Mouse (Mus musculus) liver, postnatal 0 days (tissue): ENCODE measurements around the gene Lmo2. TPM values are rescaled to one million over a fixed set of nuclear protein-coding genes. Genes with fewer than 3 reads are reported as not detected.

ENCODE experiments used
- ATAC-seq: fragments of 200-750 bp; cut with Nextera tagmentation; 2 replicates; pipeline ENCODE4 v1.8.0; 2017; ENCODE audit warnings: mild to moderate bottlenecking, moderate library complexity
- DNase-seq: peaks from one replicate; pipeline ENCODE4 v3.0.0-alpha.2; 2016
- H3K27ac ChIP-seq: fragments of 300-500 bp; sonication (generic); 2 replicates; pipeline ENCODE4 v1.5.1; 2014; ENCODE audit warnings: antibody characterized with exemption, moderate library complexity, mild to moderate bottlenecking, low read depth
- H3K27me3 ChIP-seq: fragments of 300-500 bp; sonication (generic); 2 replicates; pipeline ENCODE4 v1.6.1; 2014; ENCODE audit warnings: low read length, control low read depth, mixed read lengths; ENCODE audit not compliant: insufficient read depth
- H3K36me3 ChIP-seq: fragments of 300-500 bp; sonication (generic); replicated peaks from 2 replicates; pipeline ENCODE4 v1.6.1; 2014; ENCODE audit warnings: mild to moderate bottlenecking, control low read depth, low read length, moderate library complexity, mixed read lengths; ENCODE audit not compliant: insufficient read depth
- H3K4me1 ChIP-seq: fragments of 300-500 bp; sonication (generic); 2 replicates; pipeline ENCODE4 v1.6.1; 2014; ENCODE audit warnings: antibody characterized with exemption, mild to moderate bottlenecking, control low read depth; ENCODE audit not compliant: insufficient read depth
- H3K4me2 ChIP-seq: fragments of 300-500 bp; sonication (generic); 2 replicates; pipeline ENCODE4 v1.6.1; 2014; ENCODE audit warnings: low read depth, mild to moderate bottlenecking, low read length, moderate library complexity, mixed read lengths
- H3K4me3 ChIP-seq: fragments of 300-500 bp; sonication (generic); 2 replicates; pipeline ENCODE4 v1.5.1; 2014; ENCODE audit warnings: low read depth, low read length
- H3K9ac ChIP-seq: fragments of 300-500 bp; sonication (generic); replicated peaks from 2 replicates; pipeline ENCODE4 v1.6.1; 2014; ENCODE audit warnings: mild to moderate bottlenecking, moderate library complexity
- H3K9me3 ChIP-seq: fragments of 300-500 bp; sonication (generic); 2 replicates; pipeline ENCODE4 v1.6.1; 2016; ENCODE audit warnings: mild to moderate bottlenecking, control low read depth, low read length, mixed read lengths
- CTCF ChIP-seq: sonication (generic); IDR thresholded peaks from 2 replicates; pipeline ENCODE4 v1.5.1; 2016; ENCODE audit warnings: antibody characterized with exemption, low read depth
- EP300 ChIP-seq: IDR thresholded peaks from 2 replicates; pipeline ENCODE4 v1.6.1; 2016; ENCODE audit warnings: antibody characterized with exemption, low read depth, mild to moderate bottlenecking
- WGBS: fragments of 180-500 bp; shearing (Covaris S2); extraction: QIAGEN DNeasy Blood & Tissue Kit; methylation state at CpG from one replicate; pipeline ENCODE4 v1.1.7; 2014; ENCODE audit not compliant: insufficient replicate concordance; 5-methylcytosine and 5-hydroxymethylcytosine counted together
- polyA plus RNA-seq: library from polyadenylated mRNA; unstranded; fragments of >200 nt; fragmentation: Nextera tagmentation; extraction: Ambion mirVana; gene quantifications from 2 replicates; pipeline ENCODE4 v1.2.1, GENCODE M21; 2015

Lmo2 gene
- polyA plus RNA-seq, 1 experiment from 2014 or later, result 58.8 TPM

DNA sequence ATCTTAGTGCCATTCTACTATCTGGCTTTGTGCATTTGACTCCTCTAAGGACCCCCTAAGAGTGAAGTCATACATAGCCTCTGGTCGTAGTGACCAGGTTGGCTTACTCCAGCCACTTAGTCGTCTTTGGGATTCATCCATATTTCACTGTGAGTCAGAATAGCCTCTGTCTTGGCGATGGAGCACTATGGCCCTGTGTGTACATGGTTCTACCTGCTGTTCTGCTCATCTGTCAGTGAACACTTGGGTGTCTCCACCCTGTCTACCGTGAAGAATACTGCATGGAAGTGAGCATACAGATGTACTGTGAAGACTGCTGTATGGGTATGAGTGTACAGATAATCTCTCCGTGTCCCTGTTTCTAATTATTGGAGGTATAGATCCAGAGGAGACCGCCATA is 1.8 kb downstream of the Lmo2 start:
- Histone ChIP-seq H3K27ac (peak overlapping the region; percentile 94), H3K4me2 (peak overlapping the region; percentile 67), H3K9me3 (no peaks in the 10 kb centered on the region), H3K36me3 (peaks cover 8% of the 10 kb centered on the region; the same call in 1 of the 2 replicates), H3K4me1 (peaks cover 28% of the 10 kb centered on the region), H3K4me3 (peak overlapping the region; percentile 53), H3K27me3 (no peaks in the 10 kb centered on the region), H3K9ac (peak overlapping the region; percentile 75)
- WGBS, result 71% methylated on average over 6 of the region's 6 CpGs
- ATAC-seq (peak; percentile 30), DNase-seq (no peak)
- TF ChIP-seq CTCF (no peak), EP300 (no peak)

DNA sequence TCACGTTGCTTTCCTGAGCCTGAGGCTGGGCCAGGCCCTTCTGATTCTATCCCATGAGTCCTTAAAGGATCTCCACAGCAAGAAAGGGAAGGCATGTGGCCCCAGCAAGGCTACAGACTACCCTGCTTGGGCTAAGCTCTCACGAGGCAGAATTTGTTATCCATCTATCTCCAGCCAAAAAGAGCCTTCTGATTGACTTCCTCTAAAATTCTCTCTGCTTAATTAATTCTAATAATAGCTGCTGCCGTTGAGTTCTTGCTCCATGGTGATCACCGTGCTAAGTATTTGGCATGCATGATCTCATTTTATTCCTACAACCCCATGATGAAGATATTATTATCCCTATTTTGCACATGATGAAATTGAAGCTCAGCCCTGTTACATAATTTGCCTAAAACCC is 4.6 kb downstream of the Lmo2 start:
- 36% methylated on average over 4 of the region's 4 CpGs for WGBS
- TF ChIP-seq EP300 (no peak), CTCF (no peak)
- Histone ChIP-seq H3K4me2 (peak overlapping the region; percentile 67), H3K27me3 (no peaks in the 10 kb centered on the region), H3K4me3 (peak overlapping the region; percentile 53; the same call in 1 of the 2 replicates), H3K27ac (peak overlapping the region; percentile 94), H3K9ac (peak overlapping the region; percentile 75), H3K36me3 (peaks cover 8% of the 10 kb centered on the region; the same call in 1 of the 2 replicates), H3K4me1 (peaks cover 22% of the 10 kb centered on the region), H3K9me3 (no peaks in the 10 kb centered on the region)
- DNase-seq (no peak), ATAC-seq (no peak)

DNA sequence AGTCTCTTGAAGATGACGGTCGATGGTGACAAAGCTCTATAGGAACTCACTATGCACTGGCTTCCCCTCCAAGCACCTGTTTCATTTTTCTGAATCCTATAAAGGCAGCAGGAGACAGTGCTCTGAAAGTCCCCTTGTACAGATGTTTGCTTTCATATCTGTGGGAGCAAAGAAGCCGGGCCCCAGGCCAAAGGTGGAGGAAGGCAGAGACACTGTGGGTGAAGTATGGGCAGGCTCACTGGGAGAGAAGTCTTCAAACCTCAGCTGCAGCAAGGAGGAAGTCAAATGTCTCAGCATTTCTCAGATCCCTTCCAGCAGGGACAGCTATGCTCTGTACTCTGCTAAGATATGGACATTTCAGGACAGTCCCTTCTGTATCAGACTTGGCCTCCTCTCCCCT is 7.6 kb downstream of the Lmo2 start:
- H3K4me2 ChIP-seq, result no peak overlapping the region
- DNase-seq (no peak), ATAC-seq (no peak)
- no peak for TF ChIP-seq EP300
- TF ChIP-seq CTCF, result no peak
- 60% methylated on average over 3 of the region's 3 CpGs for WGBS
- H3K36me3 ChIP-seq, result peaks cover 8% of the 10 kb centered on the region; the same call in 1 of the 2 replicates
- H3K27ac ChIP-seq, result peak overlapping the region; percentile 5; the same call in 1 of the 2 replicates
- H3K27me3 ChIP-seq, result no peaks in the 10 kb centered on the region
- H3K9me3 ChIP-seq, result no peaks in the 10 kb centered on the region
- H3K9ac ChIP-seq, result no peak overlapping the region
- H3K4me3 ChIP-seq, result no peak overlapping the region
- peaks cover 20% of the 10 kb centered on the region for H3K4me1 ChIP-seq

DNA sequence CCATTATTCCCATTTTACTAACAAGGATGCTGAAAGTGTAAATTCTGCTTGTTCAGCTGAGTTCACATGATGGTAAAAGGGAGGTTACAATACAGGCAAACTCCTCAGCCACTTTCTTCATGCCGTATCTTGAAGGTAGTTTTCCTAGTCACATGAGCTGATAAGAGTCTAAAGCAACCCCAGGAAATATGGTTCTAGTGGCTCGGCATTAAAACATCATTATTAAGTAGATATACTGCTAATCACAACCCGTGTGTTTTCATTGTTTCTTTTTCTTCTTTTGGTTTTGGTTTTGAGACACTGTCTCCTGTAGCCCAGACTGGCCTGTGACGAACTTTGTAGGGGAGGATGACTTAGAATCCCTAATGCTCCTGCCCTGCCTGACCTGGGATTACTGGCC is 10.4 kb downstream of the Lmo2 start:
- ATAC-seq, result no peak
- WGBS, result 40% methylated on average over 4 of the region's 4 CpGs
- no peak for DNase-seq
- H3K9me3 ChIP-seq, result no peaks in the 10 kb centered on the region
- H3K27ac ChIP-seq, result peak overlapping the region; percentile 69; the same call in 1 of the 2 replicates
- no peaks in the 10 kb centered on the region for H3K27me3 ChIP-seq
- peaks cover 20% of the 10 kb centered on the region; the same call in 1 of the 2 replicates for H3K4me1 ChIP-seq
- TF ChIP-seq EP300 (no peak), CTCF (no peak)
- 0 out of 2 replicates have a peak overlapping the region, but pooled peaks have one; percentile 26 for H3K9ac ChIP-seq
- H3K4me2 ChIP-seq, result peak overlapping the region; percentile 78
- H3K36me3 ChIP-seq, result peaks cover 11% of the 10 kb centered on the region
- H3K4me3 ChIP-seq, result peak overlapping the region; percentile 74

DNA sequence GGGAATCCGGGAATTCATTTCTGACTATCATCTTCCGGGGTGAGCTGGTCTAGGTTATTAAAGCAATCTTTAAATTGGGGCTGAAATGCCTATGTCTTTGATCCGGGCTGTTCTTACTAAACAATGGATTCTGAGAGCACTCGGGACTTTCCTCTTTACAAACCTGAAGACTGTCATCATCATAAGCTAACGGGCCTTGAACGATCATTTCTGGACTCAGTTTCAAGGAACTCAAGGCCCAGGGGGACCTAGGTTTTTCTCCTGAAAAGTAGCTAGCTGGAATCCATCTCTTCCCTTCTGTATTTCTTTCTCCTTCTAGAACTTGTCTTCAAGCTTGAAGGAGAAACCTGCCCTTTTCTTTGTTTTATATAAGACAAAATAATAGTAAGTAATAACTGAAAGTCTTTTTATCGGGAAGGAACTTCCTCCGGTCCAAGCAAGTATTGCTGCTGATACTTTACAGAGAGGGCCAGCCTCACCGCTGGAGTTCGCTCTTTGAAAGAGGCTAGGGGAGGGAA is 11.2 kb downstream of the Lmo2 start:
- Histone ChIP-seq H3K4me3 (peak overlapping the region; percentile 74), H3K9ac (peak overlapping the region; percentile 87), H3K27ac (peak overlapping the region; percentile 87), H3K27me3 (no peaks in the 10 kb centered on the region), H3K36me3 (peaks cover 15% of the 10 kb centered on the region), H3K4me2 (peak overlapping the region; percentile 78), H3K9me3 (no peaks in the 10 kb centered on the region), H3K4me1 (peaks cover 19% of the 10 kb centered on the region; the same call in 1 of the 2 replicates)
- no peak for DNase-seq
- WGBS, result 16% methylated on average over 10 of the region's 10 CpGs
- TF ChIP-seq CTCF (no peak), EP300 (no peak)
- ATAC-seq, result no peak

DNA sequence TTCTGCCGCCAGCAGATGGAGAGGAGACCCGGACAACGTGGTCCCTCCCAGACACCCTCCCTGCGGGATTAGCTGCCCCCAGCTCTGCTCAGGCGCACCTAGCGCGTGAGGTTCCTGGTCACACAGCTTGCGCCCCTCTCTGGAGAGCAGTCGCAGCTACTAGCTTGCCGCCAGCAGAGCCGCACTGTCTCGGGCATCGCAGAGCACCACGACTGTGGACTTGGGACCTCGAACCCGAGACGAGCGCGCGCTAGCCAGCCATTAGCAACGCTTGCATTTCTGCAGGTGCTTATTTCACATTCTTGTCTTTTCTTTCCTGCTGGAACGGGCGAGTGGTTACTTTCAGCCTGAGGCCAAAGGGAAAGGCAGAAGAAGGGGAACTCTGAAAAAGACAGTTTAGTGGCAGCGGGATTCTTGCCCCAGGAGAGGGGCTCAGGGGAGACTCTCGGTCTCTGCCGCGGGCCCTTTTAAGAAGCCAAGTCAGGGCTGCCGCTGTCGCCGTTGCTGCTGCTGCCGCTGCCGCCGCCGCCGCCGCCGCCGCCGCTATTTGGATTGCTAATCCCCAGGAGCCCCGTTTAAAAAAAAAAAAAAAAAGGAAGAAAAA is 11.8 kb downstream of the Lmo2 start:
- peaks cover 18% of the 10 kb centered on the region for H3K36me3 ChIP-seq

More for the DNA sequence above, 11.8 kb downstream of the Lmo2 start:
- peak overlapping the region; percentile 78 for H3K4me2 ChIP-seq
- peak overlapping the region; percentile 87 for H3K27ac ChIP-seq
- peak overlapping the region; percentile 87 for H3K9ac ChIP-seq
- H3K27me3 ChIP-seq, result no peaks in the 10 kb centered on the region
- no peak for TF ChIP-seq EP300
- TF ChIP-seq CTCF, result peak; percentile 71
- DNase-seq (peak; percentile 81), ATAC-seq (peak; percentile 83)
- H3K4me1 ChIP-seq, result peaks cover 19% of the 10 kb centered on the region; the same call in 1 of the 2 replicates
- peak overlapping the region; percentile 74 for H3K4me3 ChIP-seq
- no peaks in the 10 kb centered on the region for H3K9me3 ChIP-seq
- 1% methylated on average over 40 of the region's 40 CpGs for WGBS
